Mouse (Mus musculus): ENCODE measurements around the gene Hagh. TPM values are rescaled to one million over a fixed set of nuclear protein-coding genes. Genes with fewer than 3 reads are reported as not detected.

Gene Hagh
- polyA plus RNA-seq, 1 experiment from 2014 or later = 38.9 TPM

DNA sequence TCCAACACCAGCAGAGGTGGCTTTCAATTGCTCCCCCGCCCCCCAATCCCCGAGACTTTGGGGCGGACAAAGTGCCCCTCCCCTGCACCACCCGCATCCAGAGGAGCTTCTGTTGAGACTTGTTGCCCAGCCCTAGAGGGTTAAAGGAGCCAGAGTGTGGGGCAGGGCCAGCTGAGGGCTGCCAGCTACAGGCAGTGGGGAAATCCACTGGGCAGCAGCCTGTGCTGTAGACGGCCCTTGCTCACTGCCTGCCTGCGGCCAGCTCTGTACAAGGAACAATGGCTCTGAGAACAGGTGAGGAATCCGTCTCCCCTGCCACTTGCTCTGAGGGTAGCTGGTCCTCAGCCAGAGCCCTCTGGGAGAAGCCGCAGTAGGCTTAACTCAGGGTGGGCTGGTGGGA is 38.6 kb downstream of the Hagh start:
- 82% methylated on average over 8 of the region's 8 CpGs for WGBS
- peak overlapping the region; percentile 48; the same call in 1 of the 2 replicates for H3K27ac ChIP-seq
- H3K4me3 ChIP-seq = no peak overlapping the region

DNA sequence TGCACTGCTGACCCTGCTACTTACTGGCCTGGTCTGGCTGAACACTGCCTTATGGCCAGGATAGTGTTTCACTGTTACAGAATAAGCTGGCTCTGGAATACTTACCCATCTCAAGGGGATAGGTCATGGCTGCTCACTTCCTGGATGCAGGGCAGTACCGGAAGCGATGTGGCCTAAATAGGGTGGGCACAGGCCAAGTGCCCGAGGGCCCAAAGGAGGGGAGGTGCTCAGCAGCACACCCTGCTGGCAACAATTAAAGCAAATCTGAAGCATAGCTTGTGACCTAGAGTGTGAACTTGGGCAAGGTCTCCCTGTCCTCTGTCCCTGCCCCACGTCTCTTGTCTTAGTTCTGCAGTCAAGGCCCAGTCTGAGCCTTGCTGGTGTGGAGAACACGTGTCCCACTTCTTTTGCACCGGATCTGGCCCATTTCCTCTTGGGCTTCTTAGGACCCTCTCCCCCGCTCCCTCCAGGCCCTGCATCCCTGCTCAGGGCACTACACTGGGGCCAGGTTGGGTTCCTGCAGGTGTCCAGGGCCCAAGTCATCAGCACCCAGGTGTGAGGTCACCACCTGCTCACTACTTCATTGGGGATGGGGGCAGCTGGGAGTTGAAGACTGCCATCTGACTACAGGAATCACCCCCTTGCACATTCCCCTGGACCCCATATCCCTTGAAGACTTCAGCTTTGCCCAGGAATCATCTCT is 41.9 kb downstream of the Hagh start:
- Histone ChIP-seq H3K4me1 (peaks cover 38% of the 10 kb centered on the region), H3K36me3 (peaks cover 31% of the 10 kb centered on the region), H3K4me3 (no peak overlapping the region), H3K9me3 (no peaks in the 10 kb centered on the region), H3K27me3 (ENCODE audit: insufficient read depth, poor library complexity, severe bottlenecking) (no peaks in the 10 kb centered on the region), H3K27ac (no peak overlapping the region)
- 39% methylated on average over 7 of the region's 7 CpGs for WGBS
- DNase-seq (ENCODE audit: low spot score) = no peak

More for the DNA sequence above, 38.6 kb downstream of the Hagh start:
- Histone ChIP-seq H3K36me3 (peaks cover 16% of the 10 kb centered on the region), H3K27me3 (ENCODE audit: insufficient read depth, poor library complexity, severe bottlenecking) (no peaks in the 10 kb centered on the region), H3K4me1 (peaks cover 23% of the 10 kb centered on the region), H3K9me3 (no peaks in the 10 kb centered on the region)
- DNase-seq (ENCODE audit: low spot score) = no peak

- Histone ChIP-seq H3K4me3 (no peak overlapping the region), H3K4me1 (peaks cover 42% of the 10 kb centered on the region), H3K36me3 (peaks cover 40% of the 10 kb centered on the region), H3K9me3 (no peaks in the 10 kb centered on the region), H3K27me3 (ENCODE audit: insufficient read depth, poor library complexity, severe bottlenecking) (no peaks in the 10 kb centered on the region), H3K27ac (no peak overlapping the region)
- WGBS = 76% methylated on average over 6 of the region's 6 CpGs
- no peak for DNase-seq (ENCODE audit: low spot score)
Measured at GRCm38 (mm10) chr17:24884391-24884790, 44.4 kb downstream of the Hagh start.

DNA sequence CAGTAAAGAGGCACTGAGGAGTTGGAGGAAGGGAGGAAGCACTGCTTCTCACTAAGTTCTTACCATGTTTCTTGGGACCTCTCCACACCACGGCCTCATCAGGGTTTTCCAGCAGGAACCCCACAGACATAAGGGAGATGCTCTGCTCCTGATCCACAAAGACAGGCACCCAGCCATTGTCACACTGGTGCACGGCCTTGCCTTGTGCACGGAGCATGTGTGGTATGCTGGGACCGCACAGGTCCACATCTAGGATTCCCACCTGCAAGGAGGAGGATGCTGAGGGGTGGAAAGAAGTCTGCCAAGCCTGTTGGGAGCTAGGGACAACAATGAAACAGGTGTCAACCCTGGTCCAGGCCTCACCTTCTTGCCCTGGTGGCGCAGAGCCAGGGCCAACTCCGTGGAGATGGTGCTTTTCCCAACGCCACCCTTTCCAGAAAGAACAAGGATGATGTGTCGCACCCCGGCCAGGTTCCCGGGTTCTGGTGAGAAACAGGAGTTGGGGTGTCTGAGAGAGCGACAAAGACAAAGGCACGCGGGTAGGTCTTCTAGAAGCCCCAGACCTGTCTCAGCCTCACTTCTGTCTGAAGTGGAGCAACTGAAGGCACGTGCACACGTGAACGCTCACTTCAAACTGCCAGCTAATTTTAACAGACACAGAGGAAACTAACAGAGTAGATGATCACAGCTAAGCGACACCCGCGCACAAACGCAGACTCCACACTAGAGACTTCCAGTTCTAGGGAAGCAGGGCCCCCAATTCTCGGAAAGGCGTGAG is 45.6 kb downstream of the Hagh start:
- Histone ChIP-seq H3K4me3 (peak overlapping the region; percentile 87), H3K4me1 (peaks cover 42% of the 10 kb centered on the region), H3K9me3 (no peaks in the 10 kb centered on the region), H3K27ac (peak overlapping the region; percentile 70), H3K36me3 (peaks cover 50% of the 10 kb centered on the region), H3K27me3 (ENCODE audit: insufficient read depth, poor library complexity, severe bottlenecking) (no peaks in the 10 kb centered on the region)
- WGBS = 23% methylated on average over 22 of the region's 22 CpGs
- DNase-seq (ENCODE audit: low spot score) = no peak

DNA sequence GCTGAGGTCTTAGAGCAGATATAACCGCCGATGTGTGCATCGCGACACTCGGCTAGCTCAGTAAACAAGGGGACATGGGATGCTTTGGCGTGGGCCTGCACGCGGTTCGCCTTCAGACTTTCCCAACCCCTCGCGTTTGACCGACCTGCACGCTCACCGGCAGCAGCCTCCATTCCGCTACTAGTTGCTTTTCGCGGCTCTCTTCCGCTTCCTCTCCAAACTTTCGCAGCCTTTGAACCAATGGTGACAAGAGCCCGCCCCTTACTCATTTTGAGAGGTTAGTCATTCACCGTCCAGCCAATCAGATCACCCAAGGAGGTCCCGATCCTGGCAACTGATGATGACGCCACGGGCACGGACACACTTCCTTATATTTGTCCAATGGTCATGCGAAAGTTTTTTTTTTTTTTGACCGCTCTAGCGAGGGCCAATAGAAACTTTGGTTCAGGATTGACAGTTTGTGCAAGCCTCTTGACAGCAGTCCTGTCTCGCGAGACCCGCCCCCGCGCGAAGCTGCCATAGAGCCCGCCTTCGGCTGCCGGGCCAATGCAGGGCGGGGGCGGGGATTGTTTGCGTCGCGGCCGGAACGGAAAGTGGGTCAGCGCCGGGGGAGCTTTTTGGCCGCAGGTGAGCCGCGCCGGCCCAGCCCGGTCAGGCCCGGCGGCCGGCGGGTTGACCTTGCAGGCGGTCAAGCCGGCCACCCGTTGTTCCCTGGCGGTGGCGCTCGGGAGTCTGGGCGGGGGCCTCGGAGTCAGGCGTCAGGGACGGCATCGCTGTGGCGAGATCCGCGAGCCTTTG is 46.4 kb downstream of the Hagh start, which contains the start of the genes Nubp2 and Spsb3:
Gene Nubp2 (minus strand): TSS at position 216 of the 798 bp plus-strand sequence.
Gene Spsb3 (plus strand): TSS at position 510 of the 798 bp plus-strand sequence.
- no peaks in the 10 kb centered on the region for H3K27me3 ChIP-seq (ENCODE audit: insufficient read depth, poor library complexity, severe bottlenecking)
- peak within 1 kb of the TSS; percentile 89 for H3K27ac ChIP-seq
- WGBS = under 1% methylated on average over 69 of the region's 69 CpGs
- H3K9me3 ChIP-seq = no peaks in the 10 kb centered on the region
- peaks cover 37% of the 10 kb centered on the region for H3K4me1 ChIP-seq
- peak; percentile 100 for DNase-seq (ENCODE audit: low spot score)
- H3K4me3 ChIP-seq = peak within 1 kb of the TSS; percentile 87
- peaks cover 57% of the 10 kb centered on the region for H3K36me3 ChIP-seq

- peak overlapping the region; percentile 87 for H3K4me3 ChIP-seq
- H3K9me3 ChIP-seq = no peaks in the 10 kb centered on the region
- no peaks in the 10 kb centered on the region for H3K27me3 ChIP-seq (ENCODE audit: insufficient read depth, poor library complexity, severe bottlenecking)
- DNase-seq (ENCODE audit: low spot score) = no peak
- peaks cover 32% of the 10 kb centered on the region for H3K4me1 ChIP-seq
- WGBS = under 1% methylated on average over 18 of the region's 18 CpGs
- peaks cover 63% of the 10 kb centered on the region for H3K36me3 ChIP-seq
- peak overlapping the region; percentile 89 for H3K27ac ChIP-seq
Measured at GRCm38 (mm10) chr17:24886932-24887271, 47.0 kb downstream of the Hagh start.

DNA sequence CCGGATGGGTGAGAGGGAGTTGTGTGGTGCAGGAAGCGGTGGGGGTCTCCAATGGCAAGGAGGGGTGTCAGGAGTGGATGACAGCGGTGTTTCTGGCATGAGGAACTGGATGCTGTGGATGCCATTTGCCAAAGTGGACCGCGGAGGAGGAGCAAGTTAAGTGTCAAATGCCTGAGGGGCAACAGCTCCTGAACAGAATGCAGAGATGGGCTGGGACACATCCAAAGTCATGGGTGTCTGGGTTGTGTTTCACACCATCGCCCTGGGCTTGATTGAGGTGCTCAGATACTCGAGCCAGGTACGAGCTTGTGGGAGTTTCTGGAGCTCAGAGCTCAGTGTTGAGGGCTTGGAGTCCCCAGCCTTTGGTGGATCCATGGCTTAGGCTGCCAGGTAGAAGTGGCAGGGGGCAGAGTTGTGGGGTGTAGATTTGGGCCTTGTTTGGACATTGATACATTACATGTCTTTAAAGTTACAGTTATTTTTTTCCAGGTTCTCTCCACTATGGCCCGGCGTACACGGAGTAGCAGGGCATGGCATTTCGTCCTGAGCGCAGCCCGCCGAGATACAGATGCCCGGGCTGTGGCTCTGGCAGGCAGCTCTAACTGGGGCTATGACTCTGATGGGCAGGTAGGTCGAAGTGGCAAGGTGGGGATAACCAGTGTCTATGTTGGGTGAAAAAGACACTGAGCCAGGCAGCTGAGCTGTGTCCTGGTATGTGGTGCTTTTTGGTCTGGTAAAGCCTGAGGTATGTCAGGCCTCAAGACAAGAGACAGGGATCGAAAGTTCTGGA is 47.5 kb downstream of the Hagh start:
- DNase-seq (ENCODE audit: low spot score) = no peak
- Histone ChIP-seq H3K27me3 (ENCODE audit: insufficient read depth, poor library complexity, severe bottlenecking) (no peaks in the 10 kb centered on the region), H3K36me3 (peaks cover 64% of the 10 kb centered on the region), H3K4me3 (peak overlapping the region; percentile 87), H3K9me3 (no peaks in the 10 kb centered on the region), H3K27ac (peak overlapping the region; percentile 89; the same call in 1 of the 2 replicates), H3K4me1 (peaks cover 30% of the 10 kb centered on the region)
- WGBS = 61% methylated on average over 18 of the region's 18 CpGs

DNA sequence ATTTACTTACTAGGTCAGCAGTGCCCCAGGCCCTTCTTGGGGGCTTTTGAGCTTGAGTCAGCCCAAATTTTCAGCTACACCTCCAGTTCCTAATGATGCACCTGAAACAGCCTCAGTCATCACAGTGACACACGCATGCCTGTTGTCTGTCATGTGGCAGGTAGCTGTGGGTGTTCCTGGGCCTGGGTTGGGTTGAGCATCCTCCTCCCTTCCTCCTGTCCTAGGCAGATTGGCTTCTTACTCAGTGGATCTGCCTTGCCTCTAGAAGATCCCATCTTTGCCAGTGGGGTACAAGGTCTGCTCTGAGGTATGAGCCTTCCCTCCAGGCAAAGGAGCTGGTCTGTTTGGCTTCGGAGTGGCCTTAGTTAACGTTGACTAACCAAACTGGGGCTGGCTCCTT is 48.9 kb downstream of the Hagh start:
- H3K27me3 ChIP-seq (ENCODE audit: insufficient read depth, poor library complexity, severe bottlenecking) = no peaks in the 10 kb centered on the region
- DNase-seq (ENCODE audit: low spot score) = no peak
- WGBS = 88% methylated on average over 3 of the region's 3 CpGs
- no peak overlapping the region for H3K4me3 ChIP-seq
- H3K27ac ChIP-seq = no peak overlapping the region
- peaks cover 62% of the 10 kb centered on the region for H3K36me3 ChIP-seq
- no peaks in the 10 kb centered on the region for H3K9me3 ChIP-seq
- peaks cover 35% of the 10 kb centered on the region for H3K4me1 ChIP-seq

DNA sequence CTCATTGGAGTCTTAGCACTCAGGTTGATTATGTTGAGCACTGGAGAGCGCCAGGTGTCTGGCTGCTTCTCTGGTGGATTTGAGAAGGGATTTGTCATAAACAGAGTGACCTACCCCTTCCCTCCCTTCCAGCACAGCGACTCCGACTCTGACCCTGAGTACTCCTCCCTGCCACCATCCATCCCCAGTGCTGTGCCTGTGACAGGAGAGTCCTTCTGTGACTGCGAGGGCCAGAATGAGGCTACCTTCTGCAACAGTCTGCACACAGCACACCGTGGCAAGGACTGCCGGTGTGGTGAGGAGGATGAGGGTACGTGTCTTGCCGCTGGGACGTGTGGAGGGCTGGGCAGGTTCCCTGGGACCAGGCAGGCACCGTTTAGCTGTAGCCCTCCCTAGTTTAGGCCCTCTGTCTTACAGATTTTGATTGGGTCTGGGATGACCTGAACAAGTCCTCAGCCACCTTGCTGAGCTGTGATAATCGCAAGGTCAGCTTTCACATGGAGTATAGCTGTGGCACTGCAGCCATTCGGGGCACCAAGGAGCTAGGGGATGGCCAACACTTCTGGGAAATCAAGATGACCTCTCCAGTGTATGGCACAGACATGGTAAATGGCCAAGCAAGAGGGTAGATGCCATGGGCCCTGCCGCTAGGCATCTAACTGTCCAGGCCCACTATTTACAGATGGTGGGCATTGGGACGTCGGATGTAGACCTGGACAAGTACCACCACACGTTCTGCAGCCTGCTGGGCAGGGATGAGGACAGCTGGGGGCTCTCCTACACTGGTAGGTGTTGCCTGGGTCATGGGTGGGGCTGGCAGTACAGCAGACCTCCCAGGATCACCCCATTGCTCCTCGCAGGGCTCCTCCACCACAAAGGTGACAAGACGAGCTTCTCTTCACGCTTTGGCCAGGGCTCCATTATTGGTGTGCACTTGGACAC is 50.5 kb downstream of the Hagh start:
- 87% methylated on average over 19 of the region's 19 CpGs for WGBS
- Histone ChIP-seq H3K27me3 (ENCODE audit: insufficient read depth, poor library complexity, severe bottlenecking) (no peaks in the 10 kb centered on the region), H3K9me3 (no peaks in the 10 kb centered on the region), H3K36me3 (peaks cover 50% of the 10 kb centered on the region), H3K4me3 (no peak overlapping the region), H3K4me1 (peaks cover 38% of the 10 kb centered on the region), H3K27ac (no peak overlapping the region)
- DNase-seq (ENCODE audit: low spot score) = no peak

DNA sequence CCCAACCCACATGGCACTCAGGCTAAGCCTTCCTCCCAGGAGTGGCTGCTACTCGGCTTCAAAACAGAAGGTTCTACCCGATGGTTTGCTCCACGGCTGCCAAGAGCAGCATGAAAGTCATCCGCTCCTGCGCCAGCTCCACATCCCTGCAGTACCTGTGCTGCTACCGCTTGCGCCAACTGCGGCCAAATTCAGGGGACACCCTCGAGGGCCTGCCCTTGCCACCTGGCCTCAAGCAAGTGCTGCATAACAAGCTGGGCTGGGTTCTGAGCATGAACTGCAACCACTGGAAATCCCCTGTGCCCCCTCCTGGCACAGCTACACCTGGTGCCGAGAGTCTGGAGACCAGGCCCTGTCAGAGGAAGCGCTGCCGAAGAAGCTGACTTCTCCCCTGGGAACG is 51.4 kb downstream of the Hagh start:
- no peaks in the 10 kb centered on the region for H3K9me3 ChIP-seq
- H3K4me3 ChIP-seq = no peak overlapping the region
- no peak for DNase-seq (ENCODE audit: low spot score)
- WGBS = 90% methylated on average over 13 of the region's 13 CpGs
- H3K27ac ChIP-seq = no peak overlapping the region
- peaks cover 50% of the 10 kb centered on the region for H3K36me3 ChIP-seq
- H3K27me3 ChIP-seq (ENCODE audit: insufficient read depth, poor library complexity, severe bottlenecking) = no peaks in the 10 kb centered on the region
- H3K4me1 ChIP-seq = peaks cover 41% of the 10 kb centered on the region

- peaks cover 62% of the 10 kb centered on the region for H3K36me3 ChIP-seq
- H3K4me1 ChIP-seq = peaks cover 42% of the 10 kb centered on the region
- no peak overlapping the region for H3K27ac ChIP-seq
- 90% methylated on average over 12 of the region's 12 CpGs for WGBS
- H3K9me3 ChIP-seq = no peaks in the 10 kb centered on the region
- no peaks in the 10 kb centered on the region for H3K27me3 ChIP-seq (ENCODE audit: insufficient read depth, poor library complexity, severe bottlenecking)
- no peak overlapping the region for H3K4me3 ChIP-seq
- DNase-seq (ENCODE audit: low spot score) = no peak
Measured at GRCm38 (mm10) chr17:24892785-24893184, 52.8 kb downstream of the Hagh start.

All from heart, embryonic 10.5 days (tissue).